Mouse (Mus musculus) thymus, adult 2 months (tissue): ENCODE measurements around the gene Nos1ap.

Experiments used
- CTCF ChIP-seq: fragments of 200-500 bp; IDR thresholded peaks from 2 replicates; pipeline ENCODE4 v1.5.1; 2012; ENCODE audit warnings: mild to moderate bottlenecking, control low read depth, low read length, moderate library complexity, borderline replicate concordance; ENCODE audit not compliant: control insufficient read depth, poor library complexity, insufficient read depth; ENCODE audit errors: extremely low read depth
- POLR2A ChIP-seq: fragments of 200-500 bp; IDR thresholded peaks from 2 replicates; pipeline ENCODE4 v1.6.1; 2012; ENCODE audit warnings: mild to moderate bottlenecking, low read length, control low read depth, moderate library complexity; ENCODE audit not compliant: control insufficient read depth, poor library complexity, insufficient read depth; ENCODE audit errors: extremely low read depth

- TF ChIP-seq CTCF (no peak), POLR2A (no peak)
These were observed 91.0 kb downstream of the Nos1ap start for GRCm38 (mm10) chr1:170498645-170499044.
